Mouse (Mus musculus): ENCODE data around the gene Nipal1. TPM values are rescaled to one million over a fixed set of nuclear protein-coding genes. Genes with fewer than 3 reads are reported as not detected.
A peak's percentile ranks its signal among the peaks of the same experiment; 100 is the strongest.

The Nipal1 gene
- polyA plus RNA-seq, 1 experiment from 2014 or later, result 5.6 TPM

- Histone ChIP-seq H3K27ac (ENCODE audit: low read length) (no peak overlapping the region), H3K4me1 (ENCODE audit: insufficient read depth, low read length) (peaks cover 3% of the 10 kb centered on the region; the same call in 1 of the 2 replicates), H3K9ac (replicated peaks; ENCODE audit: low read length) (no peak overlapping the region), H3K4me2 (replicated peaks; ENCODE audit: low read depth, low read length) (no peak overlapping the region), H3K27me3 (ENCODE audit: insufficient read depth, low read length) (no peaks in the 10 kb centered on the region), H3K36me3 (ENCODE audit: insufficient read depth, low read length) (no peaks in the 10 kb centered on the region), H3K4me3 (ENCODE audit: low read length) (no peak overlapping the region), H3K9me3 (ENCODE audit: low read length) (peaks cover 7% of the 10 kb centered on the region; the same call in 1 of the 2 replicates)
- WGBS, result 91% methylated on average over 9 of the region's 9 CpGs
- no peak for ATAC-seq (ENCODE audit: low FRiP score, low TSS enrichment)
Observed at GRCm38 (mm10) chr5:72709976-72710375, 62.4 kb downstream of the Nipal1 start.

- H3K4me1 ChIP-seq (ENCODE audit: insufficient read depth, low read length), result peaks cover 3% of the 10 kb centered on the region; the same call in 1 of the 2 replicates
- H3K36me3 ChIP-seq (ENCODE audit: insufficient read depth, low read length), result no peaks in the 10 kb centered on the region
- no peak overlapping the region for H3K4me3 ChIP-seq (ENCODE audit: low read length)
- H3K27me3 ChIP-seq (ENCODE audit: insufficient read depth, low read length), result no peaks in the 10 kb centered on the region
- H3K9ac ChIP-seq (replicated peaks; ENCODE audit: low read length), result no peak overlapping the region
- no peak overlapping the region for H3K27ac ChIP-seq (ENCODE audit: low read length)
- no peak overlapping the region for H3K4me2 ChIP-seq (replicated peaks; ENCODE audit: low read depth, low read length)
- 26% methylated on average over 4 of the region's 4 CpGs for WGBS
- 0 out of 2 replicates have a peak, but pooled peaks have one; percentile 23 for ATAC-seq (ENCODE audit: low FRiP score, low TSS enrichment)
- H3K9me3 ChIP-seq (ENCODE audit: low read length), result no peaks in the 10 kb centered on the region
Observed at GRCm38 (mm10) chr5:72710572-72711278, 63.1 kb downstream of the Nipal1 start.

- no peaks in the 10 kb centered on the region for H3K27me3 ChIP-seq (ENCODE audit: insufficient read depth, low read length)
- ATAC-seq (ENCODE audit: low FRiP score, low TSS enrichment), result no peak
- H3K9ac ChIP-seq (replicated peaks; ENCODE audit: low read length), result no peak overlapping the region
- H3K36me3 ChIP-seq (ENCODE audit: insufficient read depth, low read length), result no peaks in the 10 kb centered on the region
- no peak overlapping the region for H3K27ac ChIP-seq (ENCODE audit: low read length)
- no peak overlapping the region for H3K4me3 ChIP-seq (ENCODE audit: low read length)
- H3K4me1 ChIP-seq (ENCODE audit: insufficient read depth, low read length), result no peaks in the 10 kb centered on the region
- 55% methylated on average over 7 of the region's 7 CpGs for WGBS
- no peak overlapping the region for H3K4me2 ChIP-seq (replicated peaks; ENCODE audit: low read depth, low read length)
- no peaks in the 10 kb centered on the region for H3K9me3 ChIP-seq (ENCODE audit: low read length)
Observed at GRCm38 (mm10) chr5:72720587-72720986, 73.0 kb downstream of the Nipal1 start.

Other genes starting within 250 kb of the Nipal1 start
- gene Corin, start 143.3 kb upstream of the Nipal1 start, polyA plus RNA-seq (2015; fragmentation: Nextera tagmentation; extraction: Ambion mirVana), result 9.2 and 10.5 TPM in 2 replicates
- 18.0 and 19.7 TPM in 2 replicates for gene Nfxl1, start 88.1 kb upstream of the Nipal1 start, polyA plus RNA-seq (2015; fragmentation: Nextera tagmentation; extraction: Ambion mirVana)
- 0.24 and 0.30 TPM in 2 replicates for gene Zar1, start 66.5 kb upstream of the Nipal1 start, polyA plus RNA-seq (2015; fragmentation: Nextera tagmentation; extraction: Ambion mirVana)
- 0.33 and 0.45 TPM in 2 replicates for gene Gm5868, start 60.2 kb upstream of the Nipal1 start, polyA plus RNA-seq (2015; fragmentation: Nextera tagmentation; extraction: Ambion mirVana)
- gene Cnga1, start 3.5 kb upstream of the Nipal1 start, polyA plus RNA-seq (2015; fragmentation: Nextera tagmentation; extraction: Ambion mirVana), result not detected in 2 replicates
- gene Txk, start 105.0 kb downstream of the Nipal1 start, polyA plus RNA-seq (2015; fragmentation: Nextera tagmentation; extraction: Ambion mirVana), result 0.06 and 0.28 TPM in 2 replicates
- 11.2 and 12.1 TPM in 2 replicates for gene Tec, start 220.7 kb downstream of the Nipal1 start, polyA plus RNA-seq (2015; fragmentation: Nextera tagmentation; extraction: Ambion mirVana)